Mouse (Mus musculus) spleen, adult 2 months (tissue): ENCODE data around the gene Gm12117. TPM values are rescaled to one million over a fixed set of nuclear protein-coding genes. Genes with fewer than 3 reads are reported as not detected.

ENCODE experiments used
- DNase-seq, 2 experiments: peaks; one replicate each; pipeline versions ENCODE4 v3.0.0 to v3.0.0-alpha.2; 2012 to 2021; ENCODE audit warnings: low spot score in 2 of 2, low read depth in 1 of 2
- H3K27ac ChIP-seq: fragments of 200-500 bp; 2 replicates; pipeline ENCODE4 v1.5.1; 2012; ENCODE audit warnings: low read length, inconsistent platforms; ENCODE audit not compliant: insufficient read depth
- H3K27me3 ChIP-seq: fragments of 200-500 bp; 2 replicates; pipeline ENCODE4 v1.6.1; 2012; ENCODE audit warnings: mild to moderate bottlenecking, moderate library complexity, low read length, inconsistent platforms; ENCODE audit not compliant: control insufficient read depth, insufficient read depth
- H3K36me3 ChIP-seq: fragments of 200-500 bp; 2 replicates; pipeline ENCODE4 v1.6.1; 2012; ENCODE audit warnings: mild to moderate bottlenecking, low read length, inconsistent platforms; ENCODE audit not compliant: control insufficient read depth, insufficient read depth
- H3K4me1 ChIP-seq: fragments of 200-500 bp; 2 replicates; pipeline ENCODE4 v1.6.1; 2011; ENCODE audit warnings: inconsistent platforms; ENCODE audit not compliant: control insufficient read depth, insufficient read depth, insufficient read length
- H3K4me3 ChIP-seq: fragments of 200-500 bp; 2 replicates; pipeline ENCODE4 v1.5.1; 2011; ENCODE audit warnings: mild to moderate bottlenecking, inconsistent platforms; ENCODE audit not compliant: insufficient read depth, insufficient read length; ENCODE audit errors: extremely low read depth
- CTCF ChIP-seq: fragments of 200-500 bp; IDR thresholded peaks from 2 replicates; pipeline ENCODE4 v1.5.1; 2011; ENCODE audit warnings: mild to moderate bottlenecking, inconsistent platforms; ENCODE audit not compliant: insufficient read depth, insufficient read length, insufficient replicate concordance; ENCODE audit errors: extremely low read depth
- POLR2A ChIP-seq: fragments of 200-500 bp; IDR thresholded peaks from 2 replicates; pipeline ENCODE4 v1.6.1; 2011; ENCODE audit warnings: low read depth, low read length, inconsistent platforms
- WGBS: fragments of 180-500 bp; shearing (Covaris S2); methylation state at CpG from one replicate; pipeline ENCODE4 v1.1.7; 2018; 5-methylcytosine and 5-hydroxymethylcytosine counted together
- polyA plus RNA-seq: library from polyadenylated mRNA; depleted of rRNA; stranded (reverse); fragments of >200 nt; gene quantifications from 2 replicates; pipeline ENCODE4 v1.2.3, GENCODE M21; 2012

The Gm12117 gene
- polyA plus RNA-seq, 1 experiment: not detected

DNA sequence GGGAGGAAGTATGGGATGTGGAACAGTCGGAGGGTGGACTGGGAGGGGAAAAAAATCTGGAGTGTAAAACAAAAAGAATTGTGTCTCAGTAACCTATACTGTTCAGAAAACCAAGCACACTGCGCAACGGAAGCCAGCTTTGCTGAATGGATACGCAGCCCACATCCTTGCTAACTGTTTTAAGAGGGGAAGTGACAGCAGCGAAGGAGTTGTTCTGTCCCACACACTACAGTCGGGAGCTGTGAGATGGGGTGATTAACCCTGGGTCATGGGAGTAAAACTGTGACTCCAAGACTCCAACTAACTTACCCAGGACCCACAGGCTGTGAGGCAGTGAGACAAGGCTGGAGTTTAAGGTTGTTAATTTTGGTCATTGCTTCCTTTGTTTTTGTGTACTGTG lies 17.5 kb upstream of the Gm12117 start:
- no peak for DNase-seq
- Histone ChIP-seq H3K4me3 (no peak overlapping the region), H3K36me3 (no peaks in the 10 kb centered on the region), H3K27ac (no peak overlapping the region), H3K4me1 (no peaks in the 10 kb centered on the region), H3K27me3 (no peaks in the 10 kb centered on the region)
- no peak for TF ChIP-seq CTCF
- TF ChIP-seq POLR2A: no peak
- 37% methylated on average over 6 of the region's 6 CpGs for WGBS

GRCm38 (mm10) chr11:33278571-33278970 lies 2.0 kb upstream of the Gm12117 start:
- Histone ChIP-seq H3K4me3 (no peak overlapping the region), H3K4me1 (no peaks in the 10 kb centered on the region), H3K27me3 (no peaks in the 10 kb centered on the region), H3K36me3 (no peaks in the 10 kb centered on the region), H3K27ac (no peak overlapping the region)
- WGBS: 92% methylated on average over 2 of the region's 2 CpGs
- no peak for DNase-seq
- TF ChIP-seq POLR2A (no peak), CTCF (no peak)

DNA sequence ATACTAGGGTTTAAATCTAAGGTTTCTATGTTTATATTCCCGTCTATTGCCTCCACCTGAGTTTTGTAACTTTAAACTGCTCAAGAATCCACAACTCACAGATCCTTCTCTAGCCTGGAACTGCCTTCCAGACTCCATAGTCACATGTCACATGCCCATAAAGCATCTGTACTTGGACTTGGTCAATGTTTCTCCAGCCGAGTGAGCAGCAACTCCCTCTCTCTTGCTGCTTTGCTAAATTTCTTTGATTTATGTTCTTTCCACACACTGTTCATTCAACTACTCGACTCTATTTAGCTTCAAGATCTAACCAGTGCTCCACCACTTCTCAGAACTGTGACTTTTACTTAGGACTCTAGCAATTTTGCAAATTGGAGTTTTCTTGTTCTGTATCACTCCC lies 1.7 kb downstream of the Gm12117 start:
- TF ChIP-seq CTCF (no peak), POLR2A (no peak)
- H3K4me3 ChIP-seq: no peak overlapping the region
- H3K36me3 ChIP-seq: no peaks in the 10 kb centered on the region
- WGBS: 63% methylated on average over 3 of the region's 3 CpGs
- no peaks in the 10 kb centered on the region for H3K27me3 ChIP-seq
- H3K27ac ChIP-seq: no peak overlapping the region
- DNase-seq: no peak
- no peaks in the 10 kb centered on the region for H3K4me1 ChIP-seq

DNA sequence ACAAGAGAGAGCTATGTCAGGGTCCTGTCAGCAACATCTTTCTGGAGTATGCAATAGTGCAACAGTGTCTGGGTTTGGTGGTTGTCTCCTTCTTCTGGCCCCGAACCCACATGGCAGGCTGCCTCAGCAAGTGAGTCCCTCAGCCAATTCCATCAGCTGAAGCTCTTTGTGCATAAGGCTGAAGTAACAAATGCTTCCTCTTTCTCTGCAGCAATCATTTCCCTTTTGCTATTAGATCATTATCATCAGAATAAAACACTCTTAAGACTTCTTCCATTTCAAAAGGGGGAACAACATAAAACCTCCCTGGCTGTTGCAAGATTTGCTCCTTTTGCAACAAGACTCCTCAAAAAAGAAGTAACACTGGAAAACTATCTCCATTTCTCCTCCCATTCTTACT lies 2.2 kb downstream of the Gm12117 start:
- DNase-seq: no peak
- Histone ChIP-seq H3K4me1 (no peaks in the 10 kb centered on the region), H3K36me3 (no peaks in the 10 kb centered on the region), H3K4me3 (no peak overlapping the region), H3K27me3 (no peaks in the 10 kb centered on the region), H3K27ac (no peak overlapping the region)
- WGBS: 36% methylated on average over 1 of the region's 1 CpGs
- TF ChIP-seq CTCF (no peak), POLR2A (no peak)

GRCm38 (mm10) chr11:33240295-33240694 lies 36.2 kb downstream of the Gm12117 start:
- Histone ChIP-seq H3K27ac (no peak overlapping the region), H3K27me3 (no peaks in the 10 kb centered on the region), H3K4me1 (no peaks in the 10 kb centered on the region), H3K36me3 (no peaks in the 10 kb centered on the region), H3K4me3 (no peak overlapping the region)
- WGBS: 93% methylated on average over 3 of the region's 3 CpGs
- TF ChIP-seq POLR2A (no peak), CTCF (no peak)
- no peak for DNase-seq

- no peak overlapping the region for H3K27ac ChIP-seq
- TF ChIP-seq POLR2A (no peak), CTCF (no peak)
- no peaks in the 10 kb centered on the region for H3K4me1 ChIP-seq
- no peaks in the 10 kb centered on the region for H3K27me3 ChIP-seq
- WGBS: 90% methylated on average over 3 of the region's 3 CpGs
- no peak overlapping the region for H3K4me3 ChIP-seq
- H3K36me3 ChIP-seq: no peaks in the 10 kb centered on the region
- no peak for DNase-seq
Measured at GRCm38 (mm10) chr11:33234134-33234533, 42.4 kb downstream of the Gm12117 start.

DNA sequence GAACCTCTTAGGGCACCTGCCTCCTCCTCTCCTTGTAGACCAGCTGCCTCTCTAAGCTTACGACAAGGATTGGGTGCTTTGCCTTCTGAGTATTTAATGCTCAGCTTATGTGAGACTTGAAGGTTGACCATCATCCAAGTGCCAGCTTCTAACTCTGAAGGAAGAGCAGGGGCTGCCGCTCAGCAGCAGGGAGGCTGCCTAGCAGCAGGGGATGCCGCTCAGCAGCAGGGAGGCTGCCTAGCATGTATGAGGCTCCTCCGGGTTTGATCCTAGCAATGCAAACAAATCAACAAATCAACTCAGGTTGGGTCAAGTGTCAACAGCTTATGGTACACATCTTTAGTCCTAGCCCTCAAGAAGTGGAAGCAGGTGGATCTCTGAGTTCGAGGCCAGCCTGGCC lies 44.5 kb downstream of the Gm12117 start:
- TF ChIP-seq CTCF: no peak
- no peak for TF ChIP-seq POLR2A
- Histone ChIP-seq H3K4me3 (no peak overlapping the region), H3K27ac (no peak overlapping the region), H3K4me1 (no peaks in the 10 kb centered on the region), H3K36me3 (no peaks in the 10 kb centered on the region), H3K27me3 (no peaks in the 10 kb centered on the region)
- DNase-seq: no peak
- 86% methylated on average over 5 of the region's 5 CpGs for WGBS

- Histone ChIP-seq H3K36me3 (no peaks in the 10 kb centered on the region), H3K27ac (no peak overlapping the region), H3K4me3 (no peak overlapping the region), H3K4me1 (no peaks in the 10 kb centered on the region), H3K27me3 (no peaks in the 10 kb centered on the region)
- TF ChIP-seq POLR2A: no peak
- TF ChIP-seq CTCF: no peak
- DNase-seq: no peak
- 92% methylated on average over 2 of the region's 2 CpGs for WGBS
Measured at GRCm38 (mm10) chr11:33228186-33228585, 48.4 kb downstream of the Gm12117 start.
